Mouse (Mus musculus) c-Kit-negative CD71-positive TER-119-positive erythroid progenitor cells, embryonic 14.5 days (primary cell): ENCODE results near the gene Zfpl1.
"Not testable (repeated sequence)": the region's sequence is repeated elsewhere in the genome, so short reads cannot be mapped to it uniquely, and the experiment has no call there.

ENCODE experiments used
- DNase-seq: peaks from one replicate; pipeline ENCODE4 v3.0.0-alpha.2; 2013; ENCODE audit warnings: low read depth, low spot score

Zfpl1 gene

GRCm38 (mm10) chr19:6058966-6059365 lies 25.8 kb downstream of the Zfpl1 start:
- DNase-seq: no peak

GRCm38 (mm10) chr19:6058513-6058912 lies 26.2 kb downstream of the Zfpl1 start:
- no peak for DNase-seq

GRCm38 (mm10) chr19:6057313-6058096 lies 27.3 kb downstream of the Zfpl1 start, which contains the start of the genes Mrpl49 and Fau:
Gene Mrpl49 (minus strand): TSS chr19:6057785.
Gene Fau (plus strand): TSS chr19:6057844.
- DNase-seq: peak; percentile 96

GRCm38 (mm10) chr19:6056696-6057095 lies 28.1 kb downstream of the Zfpl1 start:
- DNase-seq: no peak

GRCm38 (mm10) chr19:6054296-6054695 lies 30.5 kb downstream of the Zfpl1 start:
- DNase-seq: no peak

GRCm38 (mm10) chr19:6052516-6052915 lies 32.2 kb downstream of the Zfpl1 start:
- DNase-seq: no peak

GRCm38 (mm10) chr19:6048681-6049410 lies 35.9 kb downstream of the Zfpl1 start:
- no peak for DNase-seq

GRCm38 (mm10) chr19:6047899-6048166 lies 36.9 kb downstream of the Zfpl1 start:
- DNase-seq: no peak

GRCm38 (mm10) chr19:6047154-6047898 lies 37.4 kb downstream of the Zfpl1 start:
- DNase-seq: no peak

GRCm38 (mm10) chr19:6046294-6047153 lies 38.2 kb downstream of the Zfpl1 start, which contains the start of gene Syvn1:
Gene Syvn1 (plus strand): TSS chr19:6046576.
- DNase-seq: peak; percentile 87

GRCm38 (mm10) chr19:6045366-6046293 lies 39.1 kb downstream of the Zfpl1 start:
- DNase-seq: no peak

- DNase-seq: not testable (repeated sequence)
Observed at GRCm38 (mm10) chr19:6044102-6044501, 40.7 kb downstream of the Zfpl1 start.

GRCm38 (mm10) chr19:6042293-6042692 lies 42.5 kb downstream of the Zfpl1 start:
- no peak for DNase-seq

- no peak for DNase-seq
Observed at GRCm38 (mm10) chr19:6040002-6040401, 44.8 kb downstream of the Zfpl1 start.

- no peak for DNase-seq
Observed at GRCm38 (mm10) chr19:6038326-6038725, 46.4 kb downstream of the Zfpl1 start.

GRCm38 (mm10) chr19:6037695-6038094 lies 47.1 kb downstream of the Zfpl1 start:
- DNase-seq: no peak

- no peak for DNase-seq
Observed at GRCm38 (mm10) chr19:6035966-6036585, 48.7 kb downstream of the Zfpl1 start.
